Mouse (Mus musculus) heart, postnatal 14 days (tissue): Measurements from ENCODE around the gene Paqr8. TPM values are rescaled to one million over a fixed set of nuclear protein-coding genes. Genes with fewer than 3 reads are reported as not detected.

Source experiments
- DNase-seq, 2 experiments: peaks; one replicate each; pipeline ENCODE4 v3.0.0; 2021 to 2022
- intact Hi-C: fragments of 180-260 bp; cut with DNase I; formaldehyde crosslinking; loops from one replicate; pipeline ENCODE4 v1.15.1; 2025
- total RNA-seq, 2 experiments: library from RNA; stranded (reverse); gene quantifications; 2 replicates each; pipeline ENCODE4 v1.2.3; 2021

The Paqr8 gene
- total RNA-seq, 2 experiments from 2014 or later, result 2.4 to 3.6 TPM

DNA sequence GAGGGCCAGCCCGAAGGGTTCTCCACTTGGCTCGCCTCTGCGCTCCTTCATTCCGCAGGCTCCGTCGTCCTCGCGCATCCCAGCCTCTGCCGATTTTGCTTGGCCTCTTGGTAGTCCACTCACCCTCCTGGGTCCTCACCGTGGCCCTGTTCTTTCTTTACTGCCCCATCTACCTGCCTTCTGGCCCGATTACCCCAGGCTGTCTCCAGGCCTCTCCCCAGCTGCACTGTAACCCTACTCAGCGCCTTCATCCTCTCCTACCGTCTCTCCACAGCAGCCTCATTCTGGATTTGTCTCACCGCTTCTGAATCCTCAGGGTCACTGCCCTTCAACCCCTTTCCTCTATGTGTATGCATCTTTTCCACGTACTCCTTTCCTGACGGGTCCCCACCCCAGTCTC is 61.4 kb downstream of the Paqr8 start:
- DNase-seq, result no peak
- intact Hi-C loops, result loop anchor here (5.0 kb wide), 1 partner anchor 51 kb away; no protein-coding TSS in a partner anchor

DNA sequence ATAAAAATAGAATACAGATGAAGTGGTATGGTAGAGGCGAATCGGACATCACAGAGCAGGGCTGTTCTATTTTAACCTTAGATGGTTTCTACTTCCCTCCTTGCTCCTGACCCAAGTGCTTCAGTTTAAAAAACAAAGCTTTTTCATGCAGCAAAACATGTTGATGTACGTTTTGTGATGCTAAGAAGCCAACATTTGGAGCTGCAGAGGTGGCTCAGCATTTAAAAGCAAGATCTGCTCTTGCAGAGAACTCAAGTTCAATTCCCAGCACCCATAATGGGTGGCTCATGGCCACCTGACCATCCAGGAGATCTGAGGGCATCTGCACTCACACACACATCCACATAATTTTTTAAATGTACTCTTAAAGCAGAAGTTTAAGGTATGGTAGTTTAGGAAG is 64.5 kb downstream of the Paqr8 start:
- no peak for DNase-seq
- intact Hi-C loops, result loop anchor here (5.0 kb wide), 1 partner anchor 47 kb away; no protein-coding TSS in a partner anchor

DNA sequence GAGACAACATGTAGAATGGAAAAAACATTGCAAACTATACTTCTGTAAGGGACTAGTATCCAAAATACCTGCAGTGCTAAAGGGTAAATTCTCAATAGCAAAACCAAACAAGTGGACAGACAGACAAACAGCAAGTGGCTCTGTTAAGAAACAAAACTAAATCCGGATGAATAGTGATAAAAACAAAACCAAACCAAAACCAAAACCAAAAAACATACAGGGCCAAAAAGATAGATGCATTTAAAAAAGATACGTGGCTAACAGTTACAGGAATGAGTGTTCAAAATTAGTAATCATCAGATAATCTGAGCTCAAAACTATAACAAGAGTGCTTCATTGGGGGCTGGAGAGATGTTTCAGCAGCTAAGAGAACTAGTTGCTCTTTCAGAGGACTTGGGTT is 79.2 kb downstream of the Paqr8 start:
- no peak for DNase-seq
- intact Hi-C loops, result no loop called here

DNA sequence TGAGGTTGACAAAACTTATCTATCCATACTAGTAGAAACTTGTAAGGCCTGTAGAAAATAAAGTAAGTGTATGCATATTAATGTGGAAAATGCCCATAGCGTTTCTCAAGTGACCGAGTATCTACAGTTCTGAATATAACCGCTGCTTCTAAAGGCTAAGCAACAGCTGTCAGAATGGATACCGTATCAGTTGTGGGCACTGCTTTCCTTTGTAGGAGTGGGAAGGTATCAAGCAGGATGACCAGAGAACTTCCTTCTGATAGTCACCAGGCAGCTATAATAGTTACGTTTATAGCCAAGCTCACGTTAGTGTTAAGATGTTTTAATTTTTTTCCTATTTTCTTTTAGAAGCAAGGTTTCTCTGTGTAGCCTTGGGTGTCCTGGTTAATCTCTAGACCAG is 83.0 kb downstream of the Paqr8 start:
- DNase-seq, result no peak
- intact Hi-C loops, result no loop called here

- intact Hi-C loops, result no loop called here
Measured at GRCm38 (mm10) chr1:20974341-20975135, 84.1 kb downstream of the Paqr8 start.

DNA sequence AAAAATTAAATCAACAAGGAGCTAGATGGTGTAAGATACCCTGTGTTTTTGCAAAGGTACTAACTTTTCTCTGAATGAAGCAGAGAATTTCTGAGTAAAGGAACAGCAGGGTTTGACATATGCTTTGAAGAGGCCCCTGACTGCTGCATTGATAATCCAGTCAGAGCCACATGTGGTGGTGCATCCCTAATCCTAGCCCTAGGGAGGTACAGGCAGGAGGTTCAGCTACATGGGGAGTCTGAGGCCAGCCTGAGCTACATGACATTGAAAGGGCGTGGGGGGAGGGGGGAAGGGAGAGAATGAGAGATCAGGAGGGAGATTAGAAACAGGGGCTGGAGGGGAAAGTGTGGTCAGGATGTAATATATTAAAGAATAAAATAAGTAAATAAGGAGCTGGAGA is 90.1 kb downstream of the Paqr8 start:
- intact Hi-C loops, result no loop called here
- no peak for DNase-seq

More at GRCm38 (mm10) chr1:20974341-20975135, 84.1 kb downstream of the Paqr8 start:
- no peak for DNase-seq

- intact Hi-C loops, result no loop called here
- no peak for DNase-seq
Measured at GRCm38 (mm10) chr1:20981764-20982163, 91.4 kb downstream of the Paqr8 start.

DNA sequence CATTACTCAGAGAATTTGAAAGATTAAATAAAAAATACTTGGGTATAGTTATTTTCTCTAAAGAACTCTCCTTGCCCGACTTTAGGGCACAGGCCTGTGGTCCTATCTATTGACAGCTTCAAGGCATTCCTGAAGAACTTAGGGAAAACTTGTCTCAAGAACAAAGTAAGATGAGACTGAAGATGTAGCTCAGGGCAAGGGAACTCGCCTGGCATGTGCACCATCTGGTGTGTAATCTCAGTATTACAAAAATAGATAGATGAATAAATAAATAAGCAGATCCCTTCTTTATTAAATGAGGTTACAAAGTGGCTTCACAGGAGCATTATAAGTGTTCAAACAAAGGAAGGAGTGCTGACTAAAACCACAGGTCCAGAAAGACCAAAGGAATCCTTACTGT is 93.7 kb downstream of the Paqr8 start:
- intact Hi-C loops, result no loop called here
- no peak for DNase-seq

GRCm38 (mm10) chr1:20984582-20984981 is 94.2 kb downstream of the Paqr8 start:
- intact Hi-C loops, result no loop called here
- no peak for DNase-seq

DNA sequence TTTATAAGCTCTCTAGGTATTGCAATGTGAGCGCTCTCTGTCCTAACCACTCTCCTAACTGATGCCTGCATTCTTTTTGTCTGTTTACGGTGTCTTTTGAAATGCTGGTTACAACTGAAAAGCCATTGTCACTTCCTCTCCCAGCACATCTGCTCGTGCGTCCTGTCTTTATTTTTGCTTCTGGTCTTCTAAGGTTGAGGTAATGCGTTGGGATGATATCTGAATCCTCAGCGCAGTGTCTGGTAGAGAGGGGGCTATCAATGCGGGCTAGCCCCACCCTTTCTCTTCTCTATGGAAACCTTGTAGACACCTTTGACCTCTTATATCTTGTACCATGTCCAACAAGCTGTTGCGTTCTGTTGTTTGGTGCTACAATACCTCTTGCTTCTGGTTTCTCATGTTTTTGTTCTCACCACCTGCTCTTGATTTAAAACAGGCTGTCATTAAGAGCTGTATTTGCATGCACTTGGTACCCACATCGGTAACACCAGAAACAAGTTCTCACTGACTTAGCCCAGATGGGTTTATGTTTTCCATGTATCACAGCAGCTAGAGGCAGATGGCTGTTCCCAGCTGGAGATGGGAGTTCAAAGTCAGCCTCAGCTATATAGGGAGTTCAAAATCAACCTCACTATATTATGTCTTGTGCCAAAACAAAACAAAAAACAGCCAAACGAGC is 96.1 kb downstream of the Paqr8 start:
- intact Hi-C loops, result no loop called here

More for the DNA sequence above, 96.1 kb downstream of the Paqr8 start:
- no peak for DNase-seq

Other genes with a start within 250 kb of the Paqr8 start
- gene Il17a, start 159.7 kb upstream of the Paqr8 start, total RNA-seq, result not detected
- not detected for gene Il17f, start 100.0 kb upstream of the Paqr8 start, total RNA-seq
- gene Mcm3, start 70.3 kb upstream of the Paqr8 start, total RNA-seq, result 10 to 100 TPM in 1 of 2 experiments, 1 to 10 TPM in 1; 6.6 to 11.4 TPM
- 1 to 10 TPM in 1 of 2 experiments, under 1 TPM in 1; 0.71 to 1.6 TPM for gene Efhc1, start 61.0 kb downstream of the Paqr8 start, total RNA-seq
- 1 to 10 TPM; 8.7 to 9.2 TPM for gene Tram2, start 188.6 kb downstream of the Paqr8 start, total RNA-seq